Mouse (Mus musculus): Measurements from ENCODE around the gene 4930596D02Rik. TPM values are rescaled to one million over a fixed set of nuclear protein-coding genes. Genes with fewer than 3 reads are reported as not detected.

Gene 4930596D02Rik
- polyA plus RNA-seq (2014; fragmentation: Nextera tagmentation; extraction: Ambion mirVana): not detected in 2 replicates

GRCm38 (mm10) chr14:35811878-35812277 lies at the start of gene 4930596D02Rik:
Gene 4930596D02Rik, minus strand, starts transcription at chr14:35811978.
- no peaks in the 10 kb centered on the region for H3K36me3 ChIP-seq (replicated peaks; ENCODE audit: control insufficient read depth, insufficient read depth, low read depth, low read length)
- H3K4me3 ChIP-seq (ENCODE audit: low read depth, low read length): no peak within 1 kb of the TSS
- H3K27ac ChIP-seq (replicated peaks; ENCODE audit: low read depth, low read length): no peak within 1 kb of the TSS
- H3K4me2 ChIP-seq (ENCODE audit: low read depth, low read length): no peak within 1 kb of the TSS
- H3K9me3 ChIP-seq (replicated peaks; ENCODE audit: control insufficient read depth, low read length): no peaks in the 10 kb centered on the region
- ATAC-seq (replicated peaks; ENCODE audit: insufficient number of reproducible peaks, low FRiP score, low TSS enrichment, low read depth): no peak
- no peaks in the 10 kb centered on the region for H3K27me3 ChIP-seq (ENCODE audit: control insufficient read depth, insufficient read depth, low read length)
- DNase-seq (ENCODE audit: low spot score): no peak
- 73% methylated on average over 4 of the region's 4 CpGs for WGBS
- no peaks in the 10 kb centered on the region for H3K4me1 ChIP-seq (ENCODE audit: control insufficient read depth, insufficient read depth, low read length)
- H3K9ac ChIP-seq (replicated peaks; ENCODE audit: low read length): no peak within 1 kb of the TSS

- ATAC-seq (replicated peaks; ENCODE audit: insufficient number of reproducible peaks, low FRiP score, low TSS enrichment, low read depth) (no peak), DNase-seq (ENCODE audit: low spot score) (no peak)
- no peak overlapping the region for H3K9ac ChIP-seq (replicated peaks; ENCODE audit: low read length)
- no peaks in the 10 kb centered on the region for H3K4me1 ChIP-seq (ENCODE audit: control insufficient read depth, insufficient read depth, low read length)
- H3K4me2 ChIP-seq (ENCODE audit: low read depth, low read length): no peak overlapping the region
- 73% methylated on average over 1 of the region's 1 CpGs for WGBS
- H3K27ac ChIP-seq (replicated peaks; ENCODE audit: low read depth, low read length): no peak overlapping the region
- no peaks in the 10 kb centered on the region for H3K27me3 ChIP-seq (ENCODE audit: control insufficient read depth, insufficient read depth, low read length)
- H3K4me3 ChIP-seq (ENCODE audit: low read depth, low read length): no peak overlapping the region
- no peaks in the 10 kb centered on the region for H3K36me3 ChIP-seq (replicated peaks; ENCODE audit: control insufficient read depth, insufficient read depth, low read depth, low read length)
- no peaks in the 10 kb centered on the region for H3K9me3 ChIP-seq (replicated peaks; ENCODE audit: control insufficient read depth, low read length)
Measured at GRCm38 (mm10) chr14:35853254-35853653, 41.5 kb upstream of the 4930596D02Rik start.

DNA sequence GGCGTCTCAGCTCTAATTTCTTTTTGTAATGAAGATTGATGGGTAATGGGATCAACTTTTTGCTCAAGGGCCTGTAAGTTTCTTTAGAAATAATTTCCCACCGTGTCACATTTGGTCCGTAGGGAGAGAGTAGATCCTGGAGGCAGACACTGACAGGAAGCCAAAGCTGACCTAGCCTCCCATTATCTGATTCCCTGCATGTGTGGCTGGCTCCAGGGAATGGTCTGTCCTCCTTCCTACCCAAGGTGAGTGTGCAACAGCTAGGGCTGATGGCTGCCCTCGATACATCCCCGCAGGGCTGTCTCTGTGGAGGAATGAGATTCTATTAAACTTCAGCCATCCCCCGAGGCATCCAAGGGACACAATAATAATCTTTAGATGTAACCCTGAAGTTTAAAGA lies 33.5 kb upstream of the 4930596D02Rik start:
- 49% methylated on average over 6 of the region's 6 CpGs for WGBS
- no peak overlapping the region for H3K27ac ChIP-seq (replicated peaks; ENCODE audit: low read depth, low read length)

DNA sequence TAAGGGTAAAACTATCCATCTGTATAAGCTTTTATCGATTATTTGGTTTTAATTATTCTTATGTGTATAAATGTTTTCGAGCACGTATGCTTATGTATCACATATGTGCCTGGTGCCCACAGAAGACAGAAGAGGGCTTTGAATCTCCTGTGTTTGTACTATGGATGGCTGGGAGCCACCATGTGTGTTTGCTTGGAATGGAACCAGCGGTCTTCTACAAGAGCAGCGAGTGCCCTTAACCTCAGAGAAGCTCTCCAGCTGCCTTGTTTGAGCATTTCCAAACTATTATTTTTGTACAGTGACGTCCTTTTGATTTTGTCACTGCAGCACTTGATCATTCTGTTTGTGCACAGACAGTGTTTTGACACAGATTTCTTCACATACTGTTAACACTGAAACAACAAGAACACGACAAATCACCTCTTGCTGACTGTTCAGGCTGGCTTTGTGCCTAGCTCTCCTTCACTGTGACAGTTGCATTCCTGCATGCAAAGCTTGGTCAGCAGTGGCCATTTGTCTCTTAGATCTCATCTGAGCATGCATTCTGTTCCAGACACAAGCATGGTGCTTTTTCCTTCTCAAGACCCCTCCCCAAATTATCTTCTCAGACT lies 30.4 kb upstream of the 4930596D02Rik start:
- Histone ChIP-seq H3K27me3 (ENCODE audit: control insufficient read depth, insufficient read depth, low read length) (no peaks in the 10 kb centered on the region), H3K4me2 (ENCODE audit: low read depth, low read length) (no peak overlapping the region), H3K4me3 (ENCODE audit: low read depth, low read length) (no peak overlapping the region), H3K27ac (replicated peaks; ENCODE audit: low read depth, low read length) (no peak overlapping the region), H3K36me3 (replicated peaks; ENCODE audit: control insufficient read depth, insufficient read depth, low read depth, low read length) (no peaks in the 10 kb centered on the region), H3K4me1 (ENCODE audit: control insufficient read depth, insufficient read depth, low read length) (no peaks in the 10 kb centered on the region), H3K9ac (replicated peaks; ENCODE audit: low read length) (no peak overlapping the region), H3K9me3 (replicated peaks; ENCODE audit: control insufficient read depth, low read length) (no peaks in the 10 kb centered on the region)
- DNase-seq (ENCODE audit: low spot score) (no peak), ATAC-seq (replicated peaks; ENCODE audit: insufficient number of reproducible peaks, low FRiP score, low TSS enrichment, low read depth) (no peak)
- WGBS: 87% methylated on average over 7 of the region's 7 CpGs

More for the DNA sequence above, 33.5 kb upstream of the 4930596D02Rik start:
- Histone ChIP-seq H3K9me3 (replicated peaks; ENCODE audit: control insufficient read depth, low read length) (no peaks in the 10 kb centered on the region), H3K36me3 (replicated peaks; ENCODE audit: control insufficient read depth, insufficient read depth, low read depth, low read length) (no peaks in the 10 kb centered on the region), H3K4me3 (ENCODE audit: low read depth, low read length) (no peak overlapping the region), H3K4me1 (ENCODE audit: control insufficient read depth, insufficient read depth, low read length) (no peaks in the 10 kb centered on the region), H3K27me3 (ENCODE audit: control insufficient read depth, insufficient read depth, low read length) (no peaks in the 10 kb centered on the region), H3K9ac (replicated peaks; ENCODE audit: low read length) (no peak overlapping the region), H3K4me2 (ENCODE audit: low read depth, low read length) (no peak overlapping the region)
- ATAC-seq (replicated peaks; ENCODE audit: insufficient number of reproducible peaks, low FRiP score, low TSS enrichment, low read depth) (no peak), DNase-seq (ENCODE audit: low spot score) (no peak)

DNA sequence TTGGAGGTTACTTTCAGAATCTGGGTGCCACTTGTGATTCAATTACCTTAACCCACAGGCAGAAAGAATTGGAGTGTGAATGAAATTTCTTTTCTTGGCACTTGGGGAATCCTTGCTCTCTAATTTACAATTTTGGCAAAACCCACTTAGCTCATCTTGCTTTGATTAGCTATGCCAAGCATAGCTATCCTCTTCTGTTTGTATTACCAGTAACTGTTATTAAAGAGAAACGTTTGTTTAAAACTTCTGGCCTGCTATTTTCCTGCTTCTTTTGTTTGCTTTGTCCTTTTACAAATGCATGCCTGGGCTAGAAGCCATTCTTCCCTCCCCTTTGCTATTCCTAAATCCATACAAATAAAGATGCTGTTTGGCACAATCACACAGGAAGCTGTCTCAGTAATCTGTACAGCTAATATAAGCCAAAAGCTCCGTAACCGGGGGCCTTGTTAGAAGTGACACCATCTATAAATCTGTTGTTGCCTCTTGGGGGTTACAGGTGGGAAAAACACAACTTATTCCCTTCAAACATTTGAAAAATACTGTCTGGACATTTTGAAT lies 19.0 kb downstream of the 4930596D02Rik start:
- 70% methylated on average over 3 of the region's 3 CpGs for WGBS
- Histone ChIP-seq H3K9me3 (replicated peaks; ENCODE audit: control insufficient read depth, low read length) (no peaks in the 10 kb centered on the region), H3K27me3 (ENCODE audit: control insufficient read depth, insufficient read depth, low read length) (no peaks in the 10 kb centered on the region), H3K4me2 (ENCODE audit: low read depth, low read length) (no peak overlapping the region), H3K9ac (replicated peaks; ENCODE audit: low read length) (no peak overlapping the region), H3K4me1 (ENCODE audit: control insufficient read depth, insufficient read depth, low read length) (no peaks in the 10 kb centered on the region), H3K27ac (replicated peaks; ENCODE audit: low read depth, low read length) (no peak overlapping the region), H3K36me3 (replicated peaks; ENCODE audit: control insufficient read depth, insufficient read depth, low read depth, low read length) (no peaks in the 10 kb centered on the region), H3K4me3 (ENCODE audit: low read depth, low read length) (no peak overlapping the region)
- no peak for ATAC-seq (replicated peaks; ENCODE audit: insufficient number of reproducible peaks, low FRiP score, low TSS enrichment, low read depth)
- no peak for DNase-seq (ENCODE audit: low spot score)

DNA sequence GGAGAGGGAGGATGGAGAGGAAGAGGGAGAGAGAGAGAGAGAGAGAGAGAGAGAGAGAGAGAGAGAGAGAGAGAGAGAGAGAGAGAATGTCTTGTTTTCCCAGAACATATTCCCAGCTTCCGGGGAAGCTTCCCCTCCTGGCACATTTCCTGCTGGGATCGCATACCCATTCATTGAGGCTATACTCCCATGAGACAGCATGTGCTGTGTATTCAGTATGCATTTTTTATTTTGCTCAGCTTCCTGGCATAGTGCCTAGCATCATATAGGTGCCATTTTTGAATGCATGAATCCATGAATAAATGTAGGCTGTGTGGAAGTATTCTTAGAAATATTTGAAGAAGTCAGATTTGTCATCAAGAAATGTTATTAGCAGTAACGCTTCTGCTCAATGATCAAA lies 31.7 kb downstream of the 4930596D02Rik start:
- Histone ChIP-seq H3K36me3 (replicated peaks; ENCODE audit: control insufficient read depth, insufficient read depth, low read depth, low read length) (no peaks in the 10 kb centered on the region), H3K27ac (replicated peaks; ENCODE audit: low read depth, low read length) (no peak overlapping the region), H3K9me3 (replicated peaks; ENCODE audit: control insufficient read depth, low read length) (no peaks in the 10 kb centered on the region), H3K4me1 (ENCODE audit: control insufficient read depth, insufficient read depth, low read length) (no peaks in the 10 kb centered on the region), H3K9ac (replicated peaks; ENCODE audit: low read length) (no peak overlapping the region), H3K4me3 (ENCODE audit: low read depth, low read length) (no peak overlapping the region), H3K4me2 (ENCODE audit: low read depth, low read length) (no peak overlapping the region), H3K27me3 (ENCODE audit: control insufficient read depth, insufficient read depth, low read length) (no peaks in the 10 kb centered on the region)
- ATAC-seq (replicated peaks; ENCODE audit: insufficient number of reproducible peaks, low FRiP score, low TSS enrichment, low read depth) (no peak), DNase-seq (ENCODE audit: low spot score) (no peak)
- 81% methylated on average over 3 of the region's 3 CpGs for WGBS

GRCm38 (mm10) chr14:35773306-35773705 lies 38.5 kb downstream of the 4930596D02Rik start:
- H3K9me3 ChIP-seq (replicated peaks; ENCODE audit: control insufficient read depth, low read length): no peaks in the 10 kb centered on the region
- no peak overlapping the region for H3K4me3 ChIP-seq (ENCODE audit: low read depth, low read length)
- no peaks in the 10 kb centered on the region for H3K4me1 ChIP-seq (ENCODE audit: control insufficient read depth, insufficient read depth, low read length)
- no peak for DNase-seq (ENCODE audit: low spot score)
- ATAC-seq (replicated peaks; ENCODE audit: insufficient number of reproducible peaks, low FRiP score, low TSS enrichment, low read depth): no peak
- no peak overlapping the region for H3K27ac ChIP-seq (replicated peaks; ENCODE audit: low read depth, low read length)
- H3K36me3 ChIP-seq (replicated peaks; ENCODE audit: control insufficient read depth, insufficient read depth, low read depth, low read length): no peaks in the 10 kb centered on the region
- no peak overlapping the region for H3K4me2 ChIP-seq (ENCODE audit: low read depth, low read length)
- 84% methylated on average over 1 of the region's 1 CpGs for WGBS
- no peak overlapping the region for H3K9ac ChIP-seq (replicated peaks; ENCODE audit: low read length)
- no peaks in the 10 kb centered on the region for H3K27me3 ChIP-seq (ENCODE audit: control insufficient read depth, insufficient read depth, low read length)
